In the genomic region with DNA sequence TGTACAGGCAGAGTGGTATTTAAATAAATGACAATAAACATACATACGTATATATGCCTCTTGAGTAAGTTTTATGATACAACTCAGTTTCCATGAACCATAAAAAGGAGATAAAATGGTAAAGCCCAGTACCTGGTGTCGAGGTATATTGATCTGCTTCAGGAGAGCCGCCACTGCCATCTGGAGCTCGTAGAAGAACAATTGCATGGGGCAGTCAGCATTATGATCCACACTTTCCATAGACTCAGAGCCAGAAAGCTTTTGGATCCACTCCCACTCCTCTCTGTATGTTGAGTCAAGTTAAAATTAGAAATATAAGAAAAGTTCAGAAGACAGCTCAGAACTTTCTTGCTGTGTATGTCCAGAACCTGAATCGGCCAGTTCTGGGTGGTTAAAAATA, we compare ENCODE assay signal across 22 mouse cellular contexts.
DNase-seq lines count a peak whose midpoint lies in the region; ATAC-seq and TF ChIP-seq lines count a peak whose summit lies in the region.
"Had no signal": no experiment of that assay in that cellular context is flagged by ENCODE, and none has a peak within 500 bp of the region (broad histone marks: within the 10 kb centered on the region; RNA-seq: fewer than 3 reads in every experiment).

No protein-coding gene starts in this region.

- peaks cover 4% of the 10 kb centered on the region for H3K27me3 ChIP-seq in limb, embryonic 14.5 days (ENCODE audit: control insufficient read depth, insufficient read depth, low read length)
- H3K27me3 ChIP-seq in limb, embryonic 15.5 days = no peaks in the 10 kb centered on the region
- H3K27me3 ChIP-seq: embryonic facial prominence, embryonic 12.5 days; embryonic facial prominence, embryonic 15.5 days; forebrain, embryonic 12.5 days had no signal

- H3K9ac ChIP-seq in limb, embryonic 14.5 days (ENCODE audit: low read depth, low read length, severe bottlenecking) = no peak overlapping the region
- H3K9ac ChIP-seq in limb, embryonic 15.5 days = no peak overlapping the region
- H3K9ac ChIP-seq: embryonic facial prominence, embryonic 12.5 days; embryonic facial prominence, embryonic 15.5 days; forebrain, embryonic 12.5 days had no signal

- peak; percentile 15 for DNase-seq in heart, adult 11 months
- no peak for DNase-seq in heart, postnatal 14 days
- peak; percentile 79 for DNase-seq in limb, embryonic 14.5 days (ENCODE audit: low spot score)
- DNase-seq in spleen, adult 12 weeks (ENCODE audit: low spot score) = no peak
- DNase-seq: adrenal gland, adult 2 months; adrenal gland, postnatal 10 days; adrenal gland, postnatal 25 days; cerebellum, adult 11 months; cerebellum, adult 18-20 months; cerebellum, adult 8-10 months; cerebellum, adult 9-11 months; cerebellum, postnatal 14 days; cerebellum, postnatal 36 days; embryo, embryonic 11 days had no signal

- ATAC-seq in limb, embryonic 14.5 days (ENCODE audit: low FRiP score, low read depth) = peak; percentile 69
- ATAC-seq in limb, embryonic 15.5 days (ENCODE audit: insufficient number of reproducible peaks, low FRiP score, low TSS enrichment, low read depth) = 0 out of 2 replicates have a peak, but pooled peaks have one; percentile 74
- ATAC-seq: forebrain, embryonic 14.5 days; forebrain, embryonic 16.5 days had no signal

- H3K27ac ChIP-seq in limb, embryonic 14.5 days (replicated peaks; ENCODE audit: low read depth, low read length) = no peak overlapping the region
- H3K27ac ChIP-seq in limb, embryonic 15.5 days = peak overlapping the region; percentile 48
- H3K27ac ChIP-seq: embryonic facial prominence, embryonic 12.5 days; forebrain, embryonic 10.5 days; forebrain, embryonic 12.5 days had no signal

- no peaks in the 10 kb centered on the region for H3K9me3 ChIP-seq in limb, embryonic 14.5 days (ENCODE audit: control insufficient read depth, low read length)
- no peaks in the 10 kb centered on the region for H3K9me3 ChIP-seq in limb, embryonic 15.5 days
- H3K9me3 ChIP-seq: embryonic facial prominence, embryonic 12.5 days; embryonic facial prominence, embryonic 15.5 days; forebrain, embryonic 10.5 days; forebrain, embryonic 12.5 days had no signal

- no peak for TF ChIP-seq POLR2A in limb, embryonic 14.5 days (IDR thresholded peaks at IDR 0.05; ENCODE audit: borderline replicate concordance, extremely low read depth, insufficient read depth, insufficient read length)

- 38% methylated on average over 5 of the region's 5 CpGs for WGBS in limb, embryonic 14.5 days
- 34% methylated on average over 5 of the region's 5 CpGs for WGBS in limb, embryonic 15.5 days

- no peak overlapping the region for H3K4me3 ChIP-seq in limb, embryonic 14.5 days (replicated peaks; ENCODE audit: low read length)
- H3K4me3 ChIP-seq in limb, embryonic 15.5 days = no peak overlapping the region
- H3K4me3 ChIP-seq: embryonic facial prominence, embryonic 12.5 days; embryonic facial prominence, embryonic 15.5 days; erythroblast, embryonic 14.5 days; forebrain, embryonic 10.5 days; forebrain, embryonic 12.5 days had no signal

- no peak overlapping the region for H3K4me2 ChIP-seq in limb, embryonic 14.5 days (replicated peaks; ENCODE audit: low read depth, low read length, severe bottlenecking)
- no peak overlapping the region for H3K4me2 ChIP-seq in limb, embryonic 15.5 days
- H3K4me2 ChIP-seq: embryonic facial prominence, embryonic 12.5 days; embryonic facial prominence, embryonic 15.5 days; forebrain, embryonic 12.5 days had no signal

- H3K4me1 ChIP-seq in limb, embryonic 14.5 days (ENCODE audit: control insufficient read depth, insufficient read depth, low read length) = peaks cover 27% of the 10 kb centered on the region
- H3K4me1 ChIP-seq in limb, embryonic 15.5 days = peaks cover 23% of the 10 kb centered on the region; the same call in 1 of the 2 replicates
- H3K4me1 ChIP-seq: forebrain, embryonic 10.5 days; forebrain, embryonic 12.5 days had no signal

- intact Hi-C loops in heart, postnatal 14 days (cut with DNase I) = loop anchor here (5.0 to 10.0 kb wide), 2 partner anchors 300 to 502 kb away; no protein-coding TSS in a partner anchor

- H3K36me3 ChIP-seq in limb, embryonic 14.5 days (ENCODE audit: control insufficient read depth, insufficient read depth, low read length) = no peaks in the 10 kb centered on the region
- no peaks in the 10 kb centered on the region for H3K36me3 ChIP-seq in limb, embryonic 15.5 days
- H3K36me3 ChIP-seq: embryonic facial prominence, embryonic 12.5 days; embryonic facial prominence, embryonic 15.5 days; forebrain, embryonic 10.5 days; forebrain, embryonic 12.5 days had no signal

Comparison
In these comparisons a context has a peak if more than half of its experiments do, and no peak if none do; other contexts are left out.
1. DNase-seq: peak in heart, adult 11 months (single experiment) and limb, embryonic 14.5 days (single experiment); none in heart, postnatal 14 days (0 of 2) and spleen, adult 12 weeks (single experiment).